Mouse (Mus musculus): Measurements from ENCODE around the gene Ess2. TPM values are rescaled to one million over a fixed set of nuclear protein-coding genes. Genes with fewer than 3 reads are reported as not detected.
A peak's percentile ranks its signal among the peaks of the same experiment; 100 is the strongest.

Ess2 gene
- polyA plus RNA-seq, 1 experiment, result 21.2 TPM

DNA sequence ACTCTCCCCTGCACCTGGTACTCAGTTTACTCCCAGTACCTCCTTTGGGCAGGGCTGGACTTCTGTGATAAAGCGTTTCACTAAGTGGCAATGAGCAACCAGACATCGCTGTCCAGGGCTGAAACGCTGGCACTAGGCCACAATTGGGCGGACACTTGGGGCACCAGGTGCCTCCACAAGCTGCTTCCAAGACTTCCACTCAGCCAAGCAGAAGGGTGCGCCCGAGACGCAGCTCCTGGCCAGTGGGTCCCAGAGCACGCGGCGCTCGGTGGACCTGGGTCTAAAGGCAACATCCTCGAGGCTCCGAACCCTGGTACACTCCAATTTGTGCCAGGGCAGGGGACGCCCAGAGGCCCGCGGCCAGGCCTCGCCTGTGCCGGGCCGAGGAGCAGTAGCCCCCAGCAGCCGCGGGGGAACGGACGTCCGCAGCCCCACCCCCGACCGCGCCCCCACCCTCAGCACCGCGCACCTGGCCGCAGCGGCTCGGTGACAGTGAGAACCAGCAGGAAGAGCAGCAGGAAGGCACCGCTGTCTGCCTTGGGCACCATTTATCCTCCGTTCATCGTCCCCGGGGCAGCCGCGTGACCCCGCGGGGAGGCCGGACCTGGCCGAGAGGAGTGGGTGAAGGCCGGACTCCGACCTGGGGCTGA, 20.1 kb downstream of the Ess2 start:
- peak overlapping the region; percentile 93 for H3ac ChIP-seq (ENCODE audit: control insufficient read depth, insufficient read length, low read depth)

DNA sequence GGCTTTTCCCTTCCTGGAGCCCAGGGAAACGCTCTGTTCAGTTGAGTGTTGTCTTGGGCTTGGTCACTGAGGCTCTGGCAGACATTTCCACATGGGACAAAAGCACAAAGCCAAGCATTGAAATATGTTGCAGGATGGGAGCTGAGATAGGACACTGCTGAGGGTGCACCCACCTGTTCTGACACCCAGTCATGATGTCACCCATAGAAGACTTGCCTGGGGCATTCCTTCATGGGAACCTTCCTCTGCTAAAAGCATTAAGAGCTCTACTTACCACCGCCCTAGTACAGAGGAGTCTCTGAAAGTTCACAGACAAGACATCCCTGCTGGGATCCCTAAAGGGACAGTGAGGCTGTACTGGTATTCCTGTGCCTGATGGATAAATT, 20.8 kb downstream of the Ess2 start:
- H3K36me3 ChIP-seq (ENCODE audit: control insufficient read depth, insufficient read depth), result no peaks in the 10 kb centered on the region
- peaks cover 37% of the 10 kb centered on the region for H3K79me3 ChIP-seq (ENCODE audit: low read depth)
- no peak overlapping the region for H3ac ChIP-seq (ENCODE audit: control insufficient read depth, insufficient read length, low read depth)
- TF ChIP-seq MYOG (IDR thresholded peaks at IDR 0.05; ENCODE audit: control insufficient read depth, extremely low read depth, insufficient read length), result no peak
- no peak for TF ChIP-seq MAX (IDR thresholded peaks at IDR 0.05)
- no peak for TF ChIP-seq CTCF (IDR thresholded peaks at IDR 0.05; ENCODE audit: control insufficient read depth, insufficient read depth, insufficient read length)
- peaks cover 60% of the 10 kb centered on the region for H3K79me2 ChIP-seq (ENCODE audit: control insufficient read depth, insufficient read depth)
- peak overlapping the region; percentile 74 for H3K4me3 ChIP-seq (ENCODE audit: insufficient read depth, poor library complexity, severe bottlenecking)
- H3K27me3 ChIP-seq (ENCODE audit: control insufficient read depth, insufficient read depth, insufficient read length), result no peaks in the 10 kb centered on the region

More for the DNA sequence above, 20.1 kb downstream of the Ess2 start:
- Histone ChIP-seq H3K79me2 (ENCODE audit: control insufficient read depth, insufficient read depth) (peaks cover 53% of the 10 kb centered on the region), H3K36me3 (ENCODE audit: control insufficient read depth, insufficient read depth) (no peaks in the 10 kb centered on the region), H3K4me3 (ENCODE audit: insufficient read depth, poor library complexity, severe bottlenecking) (peak overlapping the region; percentile 74), H3K27me3 (ENCODE audit: control insufficient read depth, insufficient read depth, insufficient read length) (no peaks in the 10 kb centered on the region), H3K79me3 (ENCODE audit: low read depth) (peaks cover 30% of the 10 kb centered on the region)
- TF ChIP-seq CTCF (IDR thresholded peaks at IDR 0.05; ENCODE audit: control insufficient read depth, insufficient read depth, insufficient read length) (no peak), USF1 (IDR thresholded peaks at IDR 0.05; ENCODE audit: low read depth) (no peak), MYOD1 (IDR thresholded peaks at IDR 0.05; ENCODE audit: control insufficient read depth, insufficient read length, low read depth) (peak; percentile 14), FOSL1 (IDR thresholded peaks at IDR 0.05; ENCODE audit: insufficient read depth, low read length, poor library complexity, severe bottlenecking) (no peak), MYOG (IDR thresholded peaks at IDR 0.05; ENCODE audit: control insufficient read depth, extremely low read depth, insufficient read length) (no peak)

DNA sequence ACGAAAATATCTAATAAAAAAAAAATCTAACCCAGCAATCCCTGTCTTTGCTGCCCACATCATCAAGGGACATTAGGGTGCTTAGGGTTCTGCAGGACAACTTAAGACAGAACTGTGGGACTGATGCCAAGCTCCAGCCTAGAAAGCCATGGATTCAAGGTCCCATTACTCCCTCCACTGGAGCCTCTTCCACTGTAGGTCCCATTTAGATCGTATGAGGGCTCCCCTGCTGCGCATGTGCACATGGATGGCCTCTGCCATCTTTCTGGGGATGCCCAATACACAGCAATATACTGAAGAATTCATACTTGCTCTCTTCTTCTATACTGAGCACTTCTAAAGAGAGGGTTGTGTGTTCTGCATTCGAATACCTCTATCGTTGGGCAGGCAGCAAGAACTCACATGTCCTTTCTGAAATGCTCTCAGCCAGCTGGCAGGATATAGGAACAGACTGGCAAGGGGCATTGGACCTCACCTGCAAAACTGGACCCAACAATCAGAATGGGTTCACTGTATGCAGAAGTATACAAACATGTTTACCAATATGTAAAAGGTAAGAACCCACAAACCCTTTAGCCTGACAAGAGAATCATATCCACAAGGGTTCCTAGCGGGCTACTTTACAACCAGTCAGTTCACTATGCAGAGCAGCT, 21.3 kb downstream of the Ess2 start:
- TF ChIP-seq MAX (IDR thresholded peaks at IDR 0.05) (no peak), FOSL1 (IDR thresholded peaks at IDR 0.05; ENCODE audit: insufficient read depth, low read length, poor library complexity, severe bottlenecking) (no peak)
- no peak overlapping the region for H3K4me3 ChIP-seq (ENCODE audit: insufficient read depth, poor library complexity, severe bottlenecking)
- peaks cover 65% of the 10 kb centered on the region for H3K79me2 ChIP-seq (ENCODE audit: control insufficient read depth, insufficient read depth)

GRCm38 (mm10) chr16:17884116-17884515, 27.0 kb downstream of the Ess2 start:
- TF ChIP-seq MYOD1 (IDR thresholded peaks at IDR 0.05; ENCODE audit: control insufficient read depth, insufficient read length, low read depth) (no peak), MYOG (IDR thresholded peaks at IDR 0.05; ENCODE audit: control insufficient read depth, extremely low read depth, insufficient read length) (no peak), MAX (IDR thresholded peaks at IDR 0.05) (no peak), CEBPB (IDR thresholded peaks at IDR 0.05; ENCODE audit: low read depth) (no peak)
- Histone ChIP-seq H3K36me3 (ENCODE audit: control insufficient read depth, insufficient read depth) (peaks cover 16% of the 10 kb centered on the region), H3ac (ENCODE audit: control insufficient read depth, insufficient read length, low read depth) (no peak overlapping the region), H3K4me3 (ENCODE audit: insufficient read depth, poor library complexity, severe bottlenecking) (no peak overlapping the region), H3K27me3 (ENCODE audit: control insufficient read depth, insufficient read depth, insufficient read length) (no peaks in the 10 kb centered on the region), H3K79me2 (ENCODE audit: control insufficient read depth, insufficient read depth) (peaks cover 99% of the 10 kb centered on the region), H3K79me3 (ENCODE audit: low read depth) (peaks cover 78% of the 10 kb centered on the region)

More for the DNA sequence above, 21.3 kb downstream of the Ess2 start:
- no peaks in the 10 kb centered on the region for H3K27me3 ChIP-seq (ENCODE audit: control insufficient read depth, insufficient read depth, insufficient read length)
- peaks cover 42% of the 10 kb centered on the region for H3K79me3 ChIP-seq (ENCODE audit: low read depth)
- H3ac ChIP-seq (ENCODE audit: control insufficient read depth, insufficient read length, low read depth), result no peak overlapping the region
- peaks cover under 1% of the 10 kb centered on the region for H3K36me3 ChIP-seq (ENCODE audit: control insufficient read depth, insufficient read depth)

DNA sequence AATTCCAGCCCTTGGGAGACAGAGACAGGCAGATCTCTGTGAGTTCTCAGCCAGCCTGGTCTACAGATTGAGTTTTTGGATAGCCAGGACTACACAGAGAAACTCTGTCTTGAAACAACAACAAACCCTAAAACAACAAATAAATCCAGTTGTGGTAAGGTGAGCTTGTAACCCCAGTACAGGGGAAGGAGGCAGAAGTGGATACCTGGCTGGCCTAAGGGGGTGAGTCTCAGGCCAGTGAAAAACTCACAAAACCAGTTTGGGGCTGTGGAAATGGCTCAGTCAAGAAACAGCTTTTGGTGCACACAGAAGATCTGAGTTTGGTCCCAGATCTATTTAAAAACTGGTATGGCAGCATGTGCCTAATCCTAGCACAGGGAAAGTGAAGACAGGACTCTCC, 29.0 kb downstream of the Ess2 start:
- TF ChIP-seq FOSL1 (IDR thresholded peaks at IDR 0.05; ENCODE audit: insufficient read depth, low read length, poor library complexity, severe bottlenecking), result no peak
- TF ChIP-seq CTCF (IDR thresholded peaks at IDR 0.05; ENCODE audit: control insufficient read depth, insufficient read depth, insufficient read length), result no peak
- no peak for TF ChIP-seq CEBPB (IDR thresholded peaks at IDR 0.05; ENCODE audit: low read depth)
- no peak for TF ChIP-seq USF1 (IDR thresholded peaks at IDR 0.05; ENCODE audit: low read depth)
- no peak for TF ChIP-seq MYOD1 (IDR thresholded peaks at IDR 0.05; ENCODE audit: control insufficient read depth, insufficient read length, low read depth)
- no peak for TF ChIP-seq MYOG (IDR thresholded peaks at IDR 0.05; ENCODE audit: control insufficient read depth, extremely low read depth, insufficient read length)
- TF ChIP-seq MAX (IDR thresholded peaks at IDR 0.05), result no peak
- Histone ChIP-seq H3ac (ENCODE audit: control insufficient read depth, insufficient read length, low read depth) (no peak overlapping the region), H3K36me3 (ENCODE audit: control insufficient read depth, insufficient read depth) (peaks cover 22% of the 10 kb centered on the region), H3K27me3 (ENCODE audit: control insufficient read depth, insufficient read depth, insufficient read length) (no peaks in the 10 kb centered on the region), H3K4me3 (ENCODE audit: insufficient read depth, poor library complexity, severe bottlenecking) (no peak overlapping the region), H3K79me3 (ENCODE audit: low read depth) (peaks cover 95% of the 10 kb centered on the region), H3K79me2 (ENCODE audit: control insufficient read depth, insufficient read depth) (peaks cover 100% of the 10 kb centered on the region)

DNA sequence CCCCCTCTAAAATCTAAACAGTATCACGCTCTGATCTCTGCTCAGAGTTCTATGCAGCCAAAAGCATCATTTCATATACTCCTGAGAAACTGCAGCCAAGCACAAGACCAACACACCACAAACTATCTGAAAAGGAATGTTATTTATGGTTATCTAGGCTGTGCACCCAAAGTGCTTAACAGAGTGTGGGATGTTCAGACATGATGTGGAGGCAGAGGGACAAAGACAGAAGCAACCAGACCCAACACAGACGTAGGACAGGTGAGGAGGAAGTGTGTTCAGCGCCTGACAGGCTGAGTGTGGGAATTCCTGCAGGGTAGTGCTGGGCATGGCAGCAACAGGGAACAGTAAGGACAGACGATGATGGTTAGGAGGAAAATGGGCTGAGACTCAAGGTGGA, 31.6 kb downstream of the Ess2 start:
- Histone ChIP-seq H3K79me3 (ENCODE audit: low read depth) (peaks cover 88% of the 10 kb centered on the region), H3ac (ENCODE audit: control insufficient read depth, insufficient read length, low read depth) (no peak overlapping the region), H3K79me2 (ENCODE audit: control insufficient read depth, insufficient read depth) (peaks cover 100% of the 10 kb centered on the region), H3K27me3 (ENCODE audit: control insufficient read depth, insufficient read depth, insufficient read length) (no peaks in the 10 kb centered on the region), H3K36me3 (ENCODE audit: control insufficient read depth, insufficient read depth) (peaks cover 28% of the 10 kb centered on the region), H3K4me3 (ENCODE audit: insufficient read depth, poor library complexity, severe bottlenecking) (no peak overlapping the region)
- TF ChIP-seq CTCF (IDR thresholded peaks at IDR 0.05; ENCODE audit: control insufficient read depth, insufficient read depth, insufficient read length), result no peak

Measured in C2C12 (cell line).